Mouse (Mus musculus) neural tube, embryonic 12.5 days (tissue): ENCODE data around the gene Rbm33. TPM values are rescaled to one million over a fixed set of nuclear protein-coding genes. Genes with fewer than 3 reads are reported as not detected.

Source experiments
- ATAC-seq: fragments of 200-750 bp; cut with Nextera tagmentation; 2 replicates; pipeline ENCODE4 v1.8.0; 2017; ENCODE audit warnings: low read depth, mild to moderate bottlenecking, moderate TSS enrichment, moderate library complexity; ENCODE audit not compliant: low FRiP score
- H3K27ac ChIP-seq: fragments of 300-500 bp; sonication (generic); 2 replicates; pipeline ENCODE4 v1.5.1; 2016
- H3K27me3 ChIP-seq: fragments of 300-500 bp; sonication (generic); replicated peaks from 2 replicates; pipeline ENCODE4 v1.6.1; 2016; ENCODE audit warnings: mild to moderate bottlenecking
- H3K36me3 ChIP-seq: fragments of 300-500 bp; sonication (generic); 2 replicates; pipeline ENCODE4 v1.6.1; 2016; ENCODE audit warnings: mild to moderate bottlenecking
- H3K4me1 ChIP-seq: fragments of 300-500 bp; sonication (generic); 2 replicates; pipeline ENCODE4 v1.6.1; 2016
- H3K4me2 ChIP-seq: fragments of 300-500 bp; sonication (generic); replicated peaks from 2 replicates; pipeline ENCODE4 v1.6.1; 2016; ENCODE audit warnings: mild to moderate bottlenecking
- H3K4me3 ChIP-seq: fragments of 300-500 bp; sonication (generic); 2 replicates; pipeline ENCODE4 v1.5.1; 2016
- H3K9ac ChIP-seq: fragments of 300-500 bp; sonication (generic); 2 replicates; pipeline ENCODE4 v1.6.1; 2016; ENCODE audit warnings: mild to moderate bottlenecking
- H3K9me3 ChIP-seq: fragments of 300-500 bp; sonication (generic); 2 replicates; pipeline ENCODE4 v1.6.1; 2016; ENCODE audit warnings: mild to moderate bottlenecking
- WGBS: fragments of 180-500 bp; shearing (Covaris S2); methylation state at CpG from one replicate; pipeline ENCODE4 v1.1.7; 2016; 5-methylcytosine and 5-hydroxymethylcytosine counted together
- polyA plus RNA-seq: library from polyadenylated mRNA; unstranded; fragments of >200 nt; fragmentation: Nextera tagmentation; extraction: Ambion mirVana; gene quantifications from 2 replicates; pipeline ENCODE4 v1.2.1, GENCODE M21; 2016

Gene Rbm33
- polyA plus RNA-seq, 1 experiment from 2014 or later: 22.5 TPM

DNA sequence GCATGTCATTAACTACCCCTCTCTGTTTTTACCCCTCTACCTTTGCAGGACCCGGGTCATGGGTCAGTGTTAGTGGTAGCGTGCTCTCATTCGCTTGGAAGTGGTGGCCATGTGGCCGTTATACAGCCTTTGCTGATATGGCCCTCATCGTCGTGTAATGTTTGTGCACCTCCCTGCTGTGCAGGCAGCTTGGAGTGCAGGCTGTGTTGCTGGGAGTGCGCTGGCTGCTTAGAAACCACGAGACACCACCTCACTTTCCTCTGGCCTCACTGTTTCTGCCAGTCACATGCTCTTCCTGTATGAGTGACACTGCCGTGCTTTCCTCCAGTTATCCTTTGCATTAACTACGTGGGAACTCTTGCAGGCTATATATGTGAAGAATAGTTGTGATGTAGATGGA, 101.8 kb downstream of the Rbm33 start:
- no peak overlapping the region for H3K27ac ChIP-seq
- WGBS: 81% methylated on average over 10 of the region's 10 CpGs
- H3K9ac ChIP-seq: no peak overlapping the region
- H3K36me3 ChIP-seq: peaks cover 58% of the 10 kb centered on the region
- H3K9me3 ChIP-seq: no peaks in the 10 kb centered on the region
- no peaks in the 10 kb centered on the region for H3K4me1 ChIP-seq
- H3K4me3 ChIP-seq: no peak overlapping the region
- H3K4me2 ChIP-seq: no peak overlapping the region
- no peaks in the 10 kb centered on the region for H3K27me3 ChIP-seq
- ATAC-seq: no peak

DNA sequence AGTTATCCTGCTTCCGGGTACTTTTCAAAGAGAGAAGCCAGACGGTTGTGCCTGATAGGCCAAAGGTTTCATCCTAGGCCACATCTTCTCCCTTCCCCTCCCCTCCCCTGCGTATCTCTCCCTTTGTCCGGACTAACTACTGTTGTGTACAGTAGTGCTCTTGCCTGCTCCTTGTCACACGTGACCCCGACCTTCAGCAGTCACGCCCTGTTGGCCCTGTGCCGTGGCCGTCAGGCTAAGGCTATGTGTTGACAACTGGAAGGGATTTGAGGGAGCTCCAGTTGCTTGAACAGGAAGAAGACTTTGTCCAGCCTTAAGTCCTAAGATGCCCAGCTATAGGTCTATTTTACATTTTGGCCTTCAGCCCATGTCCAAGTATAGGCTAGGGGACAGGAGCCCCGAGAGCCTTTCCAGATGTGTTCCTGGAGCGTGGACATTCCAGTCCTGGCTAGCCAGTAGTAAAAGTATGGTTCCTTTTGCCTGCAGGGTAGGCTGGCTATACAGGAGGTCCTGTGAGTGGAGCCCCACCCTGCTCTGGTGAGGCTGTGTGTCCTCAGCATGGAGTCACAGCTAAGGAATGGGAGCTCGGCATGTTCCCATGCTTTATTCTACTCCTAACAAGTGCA, 102.8 kb downstream of the Rbm33 start:
- Histone ChIP-seq H3K4me3 (no peak overlapping the region), H3K36me3 (peaks cover 48% of the 10 kb centered on the region), H3K27ac (no peak overlapping the region), H3K9me3 (no peaks in the 10 kb centered on the region), H3K4me2 (no peak overlapping the region), H3K9ac (no peak overlapping the region), H3K4me1 (no peaks in the 10 kb centered on the region), H3K27me3 (no peaks in the 10 kb centered on the region)
- 93% methylated on average over 12 of the region's 12 CpGs for WGBS
- no peak for ATAC-seq

DNA sequence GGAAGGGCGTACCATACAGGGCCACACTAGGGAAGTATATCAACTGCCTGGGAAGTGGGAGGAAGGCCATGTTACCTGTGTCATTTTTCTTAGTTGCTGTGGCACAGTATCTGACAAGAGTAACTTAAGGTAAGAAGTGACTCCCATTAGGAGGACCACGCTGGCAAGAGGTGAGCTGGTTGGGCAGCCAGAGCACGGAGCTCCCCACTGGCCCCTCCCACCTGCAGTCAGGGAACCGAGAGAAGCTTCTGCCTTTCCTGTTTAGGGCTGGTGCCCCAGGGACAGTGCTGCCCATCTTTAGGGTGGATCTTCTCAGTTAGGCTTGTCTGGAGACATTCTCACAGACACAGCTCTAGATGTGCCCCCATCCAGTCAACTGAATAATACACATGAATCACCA, 106.9 kb downstream of the Rbm33 start:
- H3K4me1 ChIP-seq: no peaks in the 10 kb centered on the region
- H3K27ac ChIP-seq: no peak overlapping the region
- H3K36me3 ChIP-seq: peaks cover 16% of the 10 kb centered on the region
- WGBS: 68% methylated on average over 4 of the region's 4 CpGs
- H3K27me3 ChIP-seq: no peaks in the 10 kb centered on the region
- ATAC-seq: no peak
- no peaks in the 10 kb centered on the region for H3K9me3 ChIP-seq
- no peak overlapping the region for H3K4me3 ChIP-seq
- no peak overlapping the region for H3K4me2 ChIP-seq
- H3K9ac ChIP-seq: no peak overlapping the region

DNA sequence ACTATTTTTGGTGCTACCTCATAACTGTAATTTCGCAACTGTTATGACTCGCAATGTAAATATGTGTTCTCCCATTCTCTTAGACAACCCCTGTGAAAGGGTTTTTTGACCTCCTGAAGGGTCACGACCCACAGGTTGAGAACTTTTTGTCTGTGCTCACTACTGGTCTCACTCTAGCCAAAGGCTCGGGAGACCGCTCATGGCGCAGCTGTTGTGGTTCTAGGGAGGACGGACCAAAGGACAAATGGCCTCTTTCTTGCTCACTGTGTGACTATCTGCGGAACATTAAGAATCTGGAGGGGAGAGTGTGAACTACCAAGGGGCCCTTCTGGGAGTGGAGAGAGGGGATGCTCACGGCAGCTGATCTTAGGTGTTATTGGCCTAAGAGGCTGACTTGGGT, 109.0 kb downstream of the Rbm33 start:
- H3K4me2 ChIP-seq: no peak overlapping the region
- no peak overlapping the region for H3K27ac ChIP-seq
- WGBS: 93% methylated on average over 9 of the region's 9 CpGs
- no peak overlapping the region for H3K4me3 ChIP-seq
- H3K27me3 ChIP-seq: no peaks in the 10 kb centered on the region
- H3K9ac ChIP-seq: no peak overlapping the region
- H3K4me1 ChIP-seq: no peaks in the 10 kb centered on the region
- H3K36me3 ChIP-seq: no peaks in the 10 kb centered on the region
- no peaks in the 10 kb centered on the region for H3K9me3 ChIP-seq
- ATAC-seq: no peak

DNA sequence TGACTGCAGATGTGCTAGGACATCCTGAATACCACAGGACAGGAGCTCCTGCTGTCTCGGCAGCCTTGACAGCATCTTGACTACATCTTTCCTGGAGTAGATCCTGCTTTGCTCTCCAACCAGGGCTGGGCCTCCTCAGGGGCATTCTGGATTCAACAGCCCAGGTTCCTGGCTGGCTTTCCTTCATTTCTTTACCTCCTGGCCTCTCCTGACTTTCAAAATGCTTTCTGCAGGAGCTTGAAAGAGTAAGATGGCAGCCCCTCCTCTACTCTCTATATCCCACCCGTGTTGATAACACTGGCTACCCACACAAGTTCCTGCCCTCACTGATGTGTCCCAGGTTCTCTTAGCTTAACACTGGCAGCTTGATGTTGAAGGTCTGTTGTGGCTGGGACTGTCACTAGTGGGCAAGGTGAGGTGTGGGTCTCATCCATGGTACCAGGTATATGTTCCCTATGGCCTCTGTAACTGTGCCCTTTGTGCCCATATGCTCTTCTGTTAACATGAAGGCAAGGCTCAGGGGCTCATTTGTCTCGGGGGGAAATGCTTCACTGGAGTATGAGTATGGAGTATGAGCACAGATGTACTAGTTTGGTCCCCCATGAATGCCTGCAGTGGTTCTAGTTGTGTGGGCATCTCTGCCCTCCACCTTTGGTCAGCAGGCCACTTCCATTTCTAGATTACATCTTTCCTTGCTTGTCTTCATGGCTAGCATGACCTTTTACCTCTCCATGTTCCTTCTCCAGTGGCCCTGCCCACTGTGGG, 133.4 kb downstream of the Rbm33 start:
- Histone ChIP-seq H3K4me3 (no peak overlapping the region), H3K27ac (no peak overlapping the region), H3K9me3 (no peaks in the 10 kb centered on the region), H3K36me3 (no peaks in the 10 kb centered on the region), H3K4me1 (no peaks in the 10 kb centered on the region), H3K4me2 (no peak overlapping the region), H3K9ac (no peak overlapping the region), H3K27me3 (peaks cover 4% of the 10 kb centered on the region; the same call in 1 of the 2 replicates)
- 60% methylated on average over 3 of the region's 3 CpGs for WGBS
- no peak for ATAC-seq

DNA sequence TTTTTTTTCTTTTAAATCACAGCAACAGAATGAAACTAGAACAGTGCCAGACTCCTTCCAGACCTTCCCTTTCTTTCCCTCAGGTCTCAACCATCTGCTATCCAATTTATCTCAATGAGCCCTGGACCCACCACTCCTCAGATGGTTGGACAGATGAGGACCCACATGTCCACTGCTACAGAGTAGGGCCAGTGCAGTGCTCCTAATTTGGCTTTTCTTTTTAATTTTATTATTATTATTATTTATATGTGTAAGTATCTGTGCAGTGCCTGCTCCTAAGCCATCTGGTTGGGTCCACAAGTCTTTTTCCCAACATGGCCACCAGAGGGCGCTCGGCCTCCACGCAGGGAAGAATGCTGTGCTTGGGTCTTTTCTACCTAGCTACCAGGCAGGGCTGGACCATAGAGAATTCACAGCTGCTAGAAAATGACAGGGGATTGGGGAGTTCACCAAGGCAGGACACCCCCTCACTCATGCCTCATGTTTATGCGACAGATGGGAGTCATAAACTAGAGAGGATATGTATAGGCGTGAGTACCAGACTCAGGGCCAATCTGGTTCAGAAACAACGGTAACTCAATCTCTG, 134.2 kb downstream of the Rbm33 start:
- peak; percentile 74 for ATAC-seq
- Histone ChIP-seq H3K4me2 (no peak overlapping the region), H3K4me1 (no peaks in the 10 kb centered on the region), H3K9me3 (no peaks in the 10 kb centered on the region), H3K27me3 (peaks cover 13% of the 10 kb centered on the region), H3K9ac (no peak overlapping the region), H3K27ac (no peak overlapping the region), H3K36me3 (no peaks in the 10 kb centered on the region), H3K4me3 (no peak overlapping the region)
- WGBS: 34% methylated on average over 6 of the region's 6 CpGs

DNA sequence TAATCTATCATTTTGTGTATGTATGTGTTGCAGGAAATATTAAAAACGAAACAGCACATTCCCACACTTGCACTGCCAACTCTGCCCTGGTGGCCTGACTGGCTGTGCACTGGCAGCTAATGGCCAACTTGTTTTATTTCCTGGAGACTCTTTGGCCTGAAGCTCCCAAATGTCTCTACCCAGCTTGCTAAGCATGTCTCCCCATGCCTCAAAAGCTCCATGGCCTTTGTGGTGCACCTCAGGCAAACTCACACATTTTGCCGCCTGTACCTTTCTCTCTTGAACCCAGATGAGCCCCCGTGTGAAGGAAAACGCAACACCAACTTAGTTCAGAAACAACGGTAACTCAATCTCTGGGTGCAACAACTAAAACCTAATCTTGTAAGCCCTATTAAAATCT, 136.2 kb downstream of the Rbm33 start:
- 82% methylated on average over 5 of the region's 5 CpGs for WGBS
- no peak for ATAC-seq
- no peak overlapping the region for H3K27ac ChIP-seq
- peaks cover 29% of the 10 kb centered on the region for H3K27me3 ChIP-seq
- no peak overlapping the region for H3K4me3 ChIP-seq
- no peak overlapping the region for H3K9ac ChIP-seq
- H3K4me2 ChIP-seq: no peak overlapping the region
- peaks cover 5% of the 10 kb centered on the region for H3K4me1 ChIP-seq
- H3K36me3 ChIP-seq: no peaks in the 10 kb centered on the region
- H3K9me3 ChIP-seq: no peaks in the 10 kb centered on the region

DNA sequence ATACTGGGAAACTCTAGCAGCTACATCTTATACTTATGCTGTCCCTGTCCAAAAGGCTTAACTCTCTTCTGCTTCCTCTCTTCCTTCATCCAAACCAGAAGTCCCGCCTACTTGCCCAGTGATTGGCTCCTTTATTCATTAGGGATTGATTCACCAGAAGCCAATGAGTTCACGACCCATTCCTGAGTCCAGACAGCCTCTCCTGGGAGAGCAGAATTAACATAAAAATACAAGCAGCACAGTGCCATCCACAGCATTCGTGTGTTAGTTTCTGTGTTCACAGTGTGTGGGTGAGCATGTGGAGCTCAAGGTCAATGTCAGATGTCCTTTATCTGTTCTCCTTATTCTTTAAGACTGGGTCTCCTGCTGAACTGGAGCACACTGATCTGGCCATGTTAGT, 136.6 kb downstream of the Rbm33 start:
- Histone ChIP-seq H3K27me3 (peaks cover 34% of the 10 kb centered on the region), H3K4me2 (no peak overlapping the region), H3K9me3 (no peaks in the 10 kb centered on the region), H3K4me1 (peaks cover 9% of the 10 kb centered on the region), H3K36me3 (no peaks in the 10 kb centered on the region), H3K9ac (no peak overlapping the region), H3K4me3 (no peak overlapping the region), H3K27ac (no peak overlapping the region)
- 23% methylated on average over 3 of the region's 3 CpGs for WGBS
- no peak for ATAC-seq

DNA sequence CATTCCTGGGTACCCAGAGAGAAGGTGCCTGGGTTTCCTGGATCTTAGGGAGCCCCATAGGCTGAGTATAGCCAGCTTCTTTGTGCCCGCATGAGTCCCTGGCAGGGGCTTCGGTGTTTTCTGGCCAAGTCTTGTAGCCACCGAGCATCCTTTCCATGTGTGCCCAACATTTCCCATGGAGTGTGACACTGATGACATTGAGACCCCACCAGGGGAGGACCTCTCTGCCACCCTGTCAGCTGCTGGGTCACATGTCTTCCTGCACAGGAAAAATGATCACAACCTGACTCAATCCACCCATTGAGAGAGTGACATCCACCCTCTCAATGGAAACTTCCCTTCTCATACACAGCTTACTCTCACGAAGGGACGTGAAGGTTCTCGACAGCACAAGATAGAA, 137.6 kb downstream of the Rbm33 start:
- Histone ChIP-seq H3K4me3 (no peak overlapping the region), H3K27ac (no peak overlapping the region), H3K9ac (no peak overlapping the region), H3K36me3 (no peaks in the 10 kb centered on the region), H3K9me3 (no peaks in the 10 kb centered on the region), H3K4me1 (peaks cover 18% of the 10 kb centered on the region), H3K4me2 (no peak overlapping the region), H3K27me3 (peaks cover 44% of the 10 kb centered on the region)
- 92% methylated on average over 6 of the region's 6 CpGs for WGBS
- no peak for ATAC-seq

DNA sequence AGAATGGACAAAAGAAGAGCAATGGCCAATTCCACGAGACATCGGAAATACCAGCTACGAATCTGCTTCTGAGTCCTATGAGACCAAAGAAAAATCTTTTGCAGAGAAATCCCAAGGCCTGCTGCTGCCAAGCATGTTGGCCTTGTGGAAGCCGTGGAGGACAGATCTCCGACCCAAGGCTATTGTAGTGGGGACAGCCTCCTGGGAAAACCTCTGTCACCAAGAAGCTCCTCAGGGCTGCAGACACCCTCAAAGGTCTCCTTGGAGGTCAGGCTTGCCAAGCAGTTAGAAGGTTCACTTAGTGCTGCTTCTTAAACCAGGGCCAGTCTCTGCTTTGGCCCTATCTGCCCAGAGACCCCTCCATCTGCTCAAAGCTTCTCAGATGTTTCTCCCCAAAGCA, 138.8 kb downstream of the Rbm33 start:
- Histone ChIP-seq H3K27ac (no peak overlapping the region), H3K4me3 (no peak overlapping the region), H3K4me1 (peaks cover 30% of the 10 kb centered on the region), H3K36me3 (no peaks in the 10 kb centered on the region), H3K9me3 (no peaks in the 10 kb centered on the region), H3K9ac (no peak overlapping the region), H3K4me2 (no peak overlapping the region), H3K27me3 (peaks cover 56% of the 10 kb centered on the region)
- no peak for ATAC-seq
- WGBS: 76% methylated on average over 5 of the region's 5 CpGs

DNA sequence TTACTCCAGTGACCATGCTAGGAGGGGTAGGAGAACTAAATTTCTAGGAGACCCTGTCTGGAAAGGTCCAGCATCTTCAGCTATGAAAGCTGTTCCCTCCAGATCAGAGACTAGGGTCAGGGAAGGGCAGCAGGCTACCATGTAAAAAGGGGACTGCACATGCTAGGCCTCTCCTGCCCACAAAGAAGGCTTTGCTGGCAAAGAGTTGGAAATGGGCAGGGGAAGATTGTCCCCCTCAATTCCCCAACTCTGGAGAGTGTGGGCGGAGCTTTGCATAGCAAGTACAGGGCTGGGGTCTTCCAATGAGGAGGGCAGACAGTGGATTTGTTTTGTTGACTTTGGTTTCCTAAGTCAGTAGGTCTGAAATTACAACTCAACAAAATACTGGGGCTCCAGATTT, 139.4 kb downstream of the Rbm33 start:
- Histone ChIP-seq H3K27me3 (peaks cover 62% of the 10 kb centered on the region), H3K36me3 (no peaks in the 10 kb centered on the region), H3K4me2 (no peak overlapping the region), H3K9ac (no peak overlapping the region), H3K4me3 (no peak overlapping the region), H3K4me1 (peaks cover 30% of the 10 kb centered on the region), H3K9me3 (no peaks in the 10 kb centered on the region), H3K27ac (no peak overlapping the region)
- 73% methylated on average over 1 of the region's 1 CpGs for WGBS
- no peak for ATAC-seq

DNA sequence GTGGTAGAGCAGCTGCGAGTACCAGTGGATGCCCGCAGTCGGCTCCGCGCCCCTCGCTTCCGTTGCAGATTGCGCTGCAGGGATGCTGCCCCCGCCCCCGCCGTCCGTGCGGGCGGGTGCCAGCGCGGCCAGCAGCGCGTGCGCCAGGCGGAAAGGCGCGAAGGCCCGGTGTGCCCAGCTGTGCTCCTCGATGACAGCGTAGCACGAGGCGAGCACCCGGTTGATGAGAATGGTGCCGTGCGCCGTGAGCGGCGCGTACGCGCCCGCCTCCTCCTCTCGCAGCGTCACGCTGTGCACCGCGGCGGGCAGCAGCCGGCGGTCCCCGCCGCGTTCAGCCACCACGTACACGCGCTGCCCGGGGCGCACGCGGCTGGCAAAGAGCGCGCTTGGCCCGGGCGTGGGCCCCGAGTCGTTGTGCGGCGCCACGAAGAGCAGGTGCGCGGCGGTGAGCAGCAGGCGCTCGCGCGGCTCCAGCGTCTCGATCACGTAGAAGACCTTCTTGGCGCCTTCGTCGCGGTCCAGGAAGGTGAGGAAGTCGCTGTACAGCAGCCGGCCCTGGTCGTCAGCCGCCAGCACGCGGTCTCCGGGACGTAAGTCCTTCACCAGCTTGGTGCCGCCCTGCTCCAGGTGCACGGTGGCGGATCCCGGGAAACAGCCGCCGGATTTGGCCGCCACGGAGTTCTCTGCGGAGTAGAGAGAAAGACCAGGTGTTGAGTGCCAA, 141.2 kb downstream of the Rbm33 start:
- Histone ChIP-seq H3K9me3 (no peaks in the 10 kb centered on the region), H3K4me1 (peaks cover 33% of the 10 kb centered on the region), H3K4me3 (peak overlapping the region; percentile 34), H3K27ac (no peak overlapping the region), H3K27me3 (peaks cover 79% of the 10 kb centered on the region), H3K4me2 (peak overlapping the region; percentile 59), H3K9ac (0 out of 2 replicates have a peak overlapping the region, but pooled peaks have one; percentile 17), H3K36me3 (no peaks in the 10 kb centered on the region)
- under 1% methylated on average over 95 of the region's 95 CpGs for WGBS
- ATAC-seq: peak; percentile 34; the same call in 1 of the 2 replicates
